Mouse (Mus musculus) bone marrow macrophage, adult 2 months (primary cell): ENCODE results near the gene Zfp646.

Experiments used
- CTCF ChIP-seq: IDR thresholded peaks from 2 replicates; pipeline ENCODE4 v1.5.1; 2012; ENCODE audit warnings: low read depth, mild to moderate bottlenecking, low read length, moderate library complexity
- POLR2A ChIP-seq: IDR thresholded peaks from 2 replicates; pipeline ENCODE4 v1.6.1; 2012; ENCODE audit warnings: mild to moderate bottlenecking, low read depth, low read length, borderline replicate concordance

DNA sequence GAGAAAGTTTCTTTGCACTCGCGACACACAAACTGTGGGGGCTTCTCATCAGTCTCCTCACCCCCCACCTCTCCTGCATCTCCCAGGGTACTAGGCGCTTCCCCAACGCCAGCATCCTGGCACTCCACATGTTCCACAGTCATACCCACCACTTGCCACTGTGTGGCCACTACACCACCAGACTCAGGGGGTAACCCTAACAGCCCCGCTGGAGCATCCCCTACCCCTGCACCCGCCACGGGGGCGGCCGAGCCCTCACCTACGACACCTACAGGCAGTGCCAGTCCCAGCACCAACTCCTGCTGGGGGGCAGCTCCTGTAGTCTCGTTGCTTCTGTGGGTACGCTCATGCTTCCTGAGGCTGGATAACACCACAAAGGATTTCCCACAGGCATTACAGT is 9.6 kb upstream of the Zfp646 start:
- TF ChIP-seq CTCF (no peak), POLR2A (no peak)
